In the genomic region with DNA sequence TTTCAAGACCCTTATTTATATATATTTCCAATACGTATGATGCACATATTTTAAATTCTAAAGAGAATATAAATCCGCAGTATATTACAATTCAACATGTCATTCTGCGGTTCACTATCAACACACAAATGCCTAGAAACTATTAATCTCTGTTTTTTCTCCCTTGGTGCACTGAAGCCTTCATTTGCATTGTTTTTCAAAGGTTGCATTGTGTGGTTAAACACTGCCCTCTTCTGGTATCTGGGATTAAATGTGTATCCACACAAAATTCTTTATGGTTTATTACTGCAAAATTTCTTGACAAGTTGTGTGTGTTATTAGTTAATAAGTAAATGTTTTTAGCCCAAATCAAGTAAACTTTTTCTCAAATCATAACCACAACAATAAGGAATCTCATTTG, we compare ENCODE assay signal across 9 mouse cellular contexts. TPM values are rescaled to one million over a fixed set of nuclear protein-coding genes. Genes with fewer than 3 reads are reported as not detected.
DNase-seq lines count a peak whose midpoint lies in the region; ATAC-seq lines count a peak whose summit lies in the region.
"Had no signal": no experiment of that assay in that cellular context is flagged by ENCODE, and none has a peak within 500 bp of the region (broad histone marks: within the 10 kb centered on the region; RNA-seq: fewer than 3 reads in every experiment).

No protein-coding gene starts in this region.

- ATAC-seq in hindbrain, embryonic 14.5 days (ENCODE audit: low FRiP score): no peak

- no peak overlapping the region for H3K27ac ChIP-seq in hindbrain, embryonic 14.5 days
- no peak overlapping the region for H3K27ac ChIP-seq in hindbrain, embryonic 10.5 days
- H3K27ac ChIP-seq: limb, embryonic 13.5 days had no signal

- no peaks in the 10 kb centered on the region for H3K36me3 ChIP-seq in hindbrain, embryonic 14.5 days (replicated peaks; ENCODE audit: control insufficient read depth, insufficient read depth)
- H3K36me3 ChIP-seq in hindbrain, embryonic 10.5 days: peaks cover 10% of the 10 kb centered on the region

- H3K4me3 ChIP-seq in hindbrain, embryonic 14.5 days (replicated peaks; ENCODE audit: low read length): no peak overlapping the region
- no peak overlapping the region for H3K4me3 ChIP-seq in hindbrain, embryonic 10.5 days
- H3K4me3 ChIP-seq: limb, embryonic 13.5 days had no signal

- no peak overlapping the region for H3K9ac ChIP-seq in hindbrain, embryonic 14.5 days
- H3K9ac ChIP-seq: limb, embryonic 13.5 days had no signal

- no peaks in the 10 kb centered on the region for H3K9me3 ChIP-seq in hindbrain, embryonic 14.5 days (ENCODE audit: control insufficient read depth, low read length)
- peaks cover 3% of the 10 kb centered on the region; the same call in 1 of the 2 replicates for H3K9me3 ChIP-seq in hindbrain, embryonic 10.5 days
- H3K9me3 ChIP-seq: limb, embryonic 13.5 days had no signal

- WGBS in hindbrain, embryonic 14.5 days: 21% methylated on average over 3 of the region's 3 CpGs
- 44% methylated on average over 3 of the region's 3 CpGs for WGBS in hindbrain, embryonic 10.5 days

- DNase-seq in hindbrain, embryonic 14.5 days (ENCODE audit: low spot score): peak; percentile 88
- no peak for DNase-seq in hindbrain, embryonic 10.5 days (ENCODE audit: low spot score)
- peak; percentile 59 for DNase-seq in thymus, postnatal 0 days (ENCODE audit: low spot score)
- no peak for DNase-seq in thymus, adult 18-20 months
- DNase-seq in c-Kit-positive CD71-positive TER-119-negative erythroid progenitor cells, embryonic 14.5 days (ENCODE audit: low read depth): peak; percentile 66
- DNase-seq in mesoderm, embryonic 11.5 days (ENCODE audit: low read depth, low spot score): peak; percentile 76
- no peak for DNase-seq in right cerebral cortex, postnatal 36 days (ENCODE audit: low spot score in 2 of 2)
- DNase-seq in spleen, adult 12 weeks (ENCODE audit: low spot score): no peak

- no peak overlapping the region for H3K4me2 ChIP-seq in hindbrain, embryonic 14.5 days (replicated peaks)
- H3K4me2 ChIP-seq: limb, embryonic 13.5 days had no signal

- no peaks in the 10 kb centered on the region for H3K27me3 ChIP-seq in hindbrain, embryonic 14.5 days (ENCODE audit: control insufficient read depth, insufficient read depth, low read length)
- H3K27me3 ChIP-seq in hindbrain, embryonic 10.5 days (ENCODE audit: insufficient read depth, poor library complexity, severe bottlenecking): no peaks in the 10 kb centered on the region
- H3K27me3 ChIP-seq: limb, embryonic 13.5 days had no signal

- peaks cover 15% of the 10 kb centered on the region; the same call in 1 of the 2 replicates for H3K4me1 ChIP-seq in hindbrain, embryonic 14.5 days (replicated peaks; ENCODE audit: control insufficient read depth, insufficient read depth, low read length)
- H3K4me1 ChIP-seq in hindbrain, embryonic 10.5 days (replicated peaks): peaks cover 17% of the 10 kb centered on the region

RNA-seq across cellular contexts. Expression of a gene that starts 1.9 kb away (rescaled TPM):
- 17.2 and 18.8 TPM in 2 replicates for polyA plus RNA-seq in hindbrain, embryonic 14.5 days (2014; fragmentation: Nextera tagmentation; extraction: Ambion mirVana)
- 118 and 159 TPM in 2 replicates for polyA plus RNA-seq in hindbrain, embryonic 10.5 days (2016; fragmentation: Nextera tagmentation; extraction: Ambion mirVana)
- 140 TPM in 2 replicates for polyA plus RNA-seq in thymus, postnatal 0 days (2015; fragmentation: Nextera tagmentation; extraction: Ambion mirVana)

RNA-seq across cellular contexts. Expression of a gene that starts 26.7 kb away (rescaled TPM):
- polyA plus RNA-seq in hindbrain, embryonic 14.5 days (2014; fragmentation: Nextera tagmentation; extraction: Ambion mirVana): 0.10 TPM in 1 of 2 replicates, not detected in the other
- polyA plus RNA-seq in hindbrain, embryonic 10.5 days (2016; fragmentation: Nextera tagmentation; extraction: Ambion mirVana): 0.08 and 0.14 TPM in 2 replicates
- 0.06 TPM in 1 of 2 replicates, not detected in the other for polyA plus RNA-seq in thymus, postnatal 0 days (2015; fragmentation: Nextera tagmentation; extraction: Ambion mirVana)

Comparison
In these comparisons a context has a peak if more than half of its experiments do, and no peak if none do; other contexts are left out.
1. DNase-seq: peak in hindbrain, embryonic 14.5 days (single experiment), thymus, postnatal 0 days (single experiment), c-Kit-positive CD71-positive TER-119-negative erythroid progenitor cells, embryonic 14.5 days (single experiment) and mesoderm, embryonic 11.5 days (single experiment); none in hindbrain, embryonic 10.5 days (single experiment), thymus, adult 18-20 months (0 of 2), right cerebral cortex, postnatal 36 days (0 of 2) and spleen, adult 12 weeks (single experiment).